Comparison of ENCODE assay signal across 12 mouse cellular contexts in genomic region chr4:134392595-134392994, GRCm38 (mm10). TPM values are rescaled to one million over a fixed set of nuclear protein-coding genes. Genes with fewer than 3 reads are reported as not detected.
DNase-seq lines count a peak whose midpoint lies in the region; ATAC-seq lines count a peak whose summit lies in the region.
"Had no signal": no experiment of that assay in that cellular context is flagged by ENCODE, and none has a peak within 500 bp of the region (broad histone marks: within the 10 kb centered on the region; RNA-seq: fewer than 3 reads in every experiment).

No protein-coding gene starts in this region.

- peaks cover 2% of the 10 kb centered on the region; the same call in 1 of the 2 replicates for H3K9me3 ChIP-seq in forebrain, embryonic 11.5 days (ENCODE audit: control insufficient read depth, low read length)
- H3K9me3 ChIP-seq in forebrain, embryonic 13.5 days (replicated peaks), result no peaks in the 10 kb centered on the region; the same call in 1 of the 2 replicates
- no peaks in the 10 kb centered on the region for H3K9me3 ChIP-seq in neural tube, embryonic 11.5 days (ENCODE audit: control insufficient read depth, low read length)
- H3K9me3 ChIP-seq in forebrain, embryonic 12.5 days, result peaks cover 6% of the 10 kb centered on the region
- H3K9me3 ChIP-seq in midbrain, embryonic 15.5 days, result no peaks in the 10 kb centered on the region
- H3K9me3 ChIP-seq: embryonic facial prominence, embryonic 15.5 days; liver, embryonic 15.5 days had no signal

- no peak overlapping the region for H3K27ac ChIP-seq in forebrain, embryonic 11.5 days (ENCODE audit: low read depth, low read length)
- no peak overlapping the region; the same call in 1 of the 2 replicates for H3K27ac ChIP-seq in forebrain, embryonic 13.5 days
- H3K27ac ChIP-seq in neural tube, embryonic 11.5 days (ENCODE audit: low read depth, low read length), result no peak overlapping the region
- H3K27ac ChIP-seq in forebrain, embryonic 12.5 days, result peak overlapping the region; percentile 21; the same call in 1 of the 2 replicates
- H3K27ac ChIP-seq in midbrain, embryonic 15.5 days, result peak overlapping the region; percentile 48; the same call in 1 of the 2 replicates
- H3K27ac ChIP-seq: embryonic facial prominence, embryonic 15.5 days; liver, embryonic 15.5 days had no signal

- DNase-seq in forebrain, embryonic 11.5 days (ENCODE audit: low spot score), result no peak
- peak; percentile 23 for DNase-seq in neural tube, embryonic 11.5 days (ENCODE audit: low spot score)
- no peak for DNase-seq in neural tube, embryonic 10.5 days (ENCODE audit: extremely low spot score, low spot score)
- DNase-seq in ovary, postnatal 10 days (ENCODE audit: low spot score), result no peak
- DNase-seq in cerebellum, postnatal 14 days, result no peak
- DNase-seq: heart, postnatal 14 days had no signal

- H3K36me3 ChIP-seq in forebrain, embryonic 11.5 days (ENCODE audit: control insufficient read depth, insufficient read depth, low read length), result no peaks in the 10 kb centered on the region
- no peaks in the 10 kb centered on the region for H3K36me3 ChIP-seq in forebrain, embryonic 13.5 days (ENCODE audit: poor library complexity, severe bottlenecking)
- no peaks in the 10 kb centered on the region for H3K36me3 ChIP-seq in neural tube, embryonic 11.5 days (ENCODE audit: control insufficient read depth, insufficient read depth, low read length)
- no peaks in the 10 kb centered on the region for H3K36me3 ChIP-seq in forebrain, embryonic 12.5 days (replicated peaks)
- H3K36me3 ChIP-seq in midbrain, embryonic 15.5 days (replicated peaks), result no peaks in the 10 kb centered on the region
- H3K36me3 ChIP-seq: embryonic facial prominence, embryonic 15.5 days; liver, embryonic 15.5 days had no signal

- no peak for ATAC-seq in forebrain, embryonic 11.5 days (replicated peaks; ENCODE audit: low FRiP score)
- no peak for ATAC-seq in forebrain, embryonic 13.5 days
- ATAC-seq in neural tube, embryonic 11.5 days (ENCODE audit: insufficient read depth, low FRiP score, low TSS enrichment), result no peak
- no peak for ATAC-seq in forebrain, embryonic 12.5 days (ENCODE audit: low FRiP score)
- ATAC-seq in midbrain, embryonic 15.5 days (replicated peaks), result no peak

- H3K4me1 ChIP-seq in forebrain, embryonic 11.5 days (replicated peaks; ENCODE audit: control insufficient read depth, insufficient read depth, low read length), result peaks cover 5% of the 10 kb centered on the region
- H3K4me1 ChIP-seq in forebrain, embryonic 13.5 days, result peaks cover 19% of the 10 kb centered on the region
- H3K4me1 ChIP-seq in neural tube, embryonic 11.5 days (ENCODE audit: control insufficient read depth, insufficient read depth, low read length), result no peaks in the 10 kb centered on the region; the same call in 1 of the 2 replicates
- H3K4me1 ChIP-seq in forebrain, embryonic 12.5 days, result peaks cover 18% of the 10 kb centered on the region
- peaks cover 20% of the 10 kb centered on the region for H3K4me1 ChIP-seq in midbrain, embryonic 15.5 days

- H3K4me3 ChIP-seq in forebrain, embryonic 11.5 days (ENCODE audit: low read depth, low read length), result no peak overlapping the region
- H3K4me3 ChIP-seq in forebrain, embryonic 13.5 days, result no peak overlapping the region
- H3K4me3 ChIP-seq in neural tube, embryonic 11.5 days (ENCODE audit: low read depth, low read length), result no peak overlapping the region
- H3K4me3 ChIP-seq in forebrain, embryonic 12.5 days (replicated peaks), result no peak overlapping the region
- H3K4me3 ChIP-seq in midbrain, embryonic 15.5 days, result no peak overlapping the region
- H3K4me3 ChIP-seq: embryonic facial prominence, embryonic 15.5 days; liver, embryonic 15.5 days had no signal

- no peaks in the 10 kb centered on the region for H3K27me3 ChIP-seq in forebrain, embryonic 11.5 days (ENCODE audit: control insufficient read depth, insufficient read depth, low read length)
- H3K27me3 ChIP-seq in forebrain, embryonic 13.5 days, result no peaks in the 10 kb centered on the region
- H3K27me3 ChIP-seq in neural tube, embryonic 11.5 days (ENCODE audit: control insufficient read depth, insufficient read depth, low read length), result no peaks in the 10 kb centered on the region
- no peaks in the 10 kb centered on the region for H3K27me3 ChIP-seq in forebrain, embryonic 12.5 days
- no peaks in the 10 kb centered on the region for H3K27me3 ChIP-seq in midbrain, embryonic 15.5 days (replicated peaks)
- H3K27me3 ChIP-seq: CH12.LX; embryonic facial prominence, embryonic 15.5 days had no signal

- H3K4me2 ChIP-seq in forebrain, embryonic 11.5 days (ENCODE audit: low read depth, low read length, severe bottlenecking), result 0 out of 2 replicates have a peak overlapping the region, but pooled peaks have one; percentile 3
- no peak overlapping the region for H3K4me2 ChIP-seq in forebrain, embryonic 13.5 days
- no peak overlapping the region for H3K4me2 ChIP-seq in neural tube, embryonic 11.5 days (ENCODE audit: low read depth)
- H3K4me2 ChIP-seq in forebrain, embryonic 12.5 days, result peak overlapping the region; percentile 9; the same call in 1 of the 2 replicates
- no peak overlapping the region for H3K4me2 ChIP-seq in midbrain, embryonic 15.5 days
- H3K4me2 ChIP-seq: embryonic facial prominence, embryonic 15.5 days; liver, embryonic 15.5 days had no signal

- WGBS in forebrain, embryonic 11.5 days, result 22% methylated on average over 8 of the region's 8 CpGs
- WGBS in forebrain, embryonic 13.5 days, result 17% methylated on average over 8 of the region's 8 CpGs
- WGBS in neural tube, embryonic 11.5 days, result 23% methylated on average over 8 of the region's 8 CpGs
- 19% methylated on average over 8 of the region's 8 CpGs for WGBS in forebrain, embryonic 12.5 days
- WGBS in midbrain, embryonic 15.5 days, result 11% methylated on average over 8 of the region's 8 CpGs

- H3K9ac ChIP-seq in forebrain, embryonic 11.5 days (ENCODE audit: low read length), result no peak overlapping the region
- H3K9ac ChIP-seq in forebrain, embryonic 13.5 days, result no peak overlapping the region
- no peak overlapping the region for H3K9ac ChIP-seq in neural tube, embryonic 11.5 days (ENCODE audit: low read length)
- H3K9ac ChIP-seq in forebrain, embryonic 12.5 days, result no peak overlapping the region
- no peak overlapping the region for H3K9ac ChIP-seq in midbrain, embryonic 15.5 days
- H3K9ac ChIP-seq: embryonic facial prominence, embryonic 15.5 days; liver, embryonic 15.5 days had no signal

RNA-seq across cellular contexts. Expression of gene Pafah2, which starts 3.5 kb away (rescaled TPM):
- polyA plus RNA-seq in forebrain, embryonic 11.5 days (2014; fragmentation: Nextera tagmentation; extraction: Ambion mirVana), result 7.2 and 8.8 TPM in 2 replicates
- 6.3 and 6.5 TPM in 2 replicates for polyA plus RNA-seq in forebrain, embryonic 13.5 days (2015; fragmentation: Nextera tagmentation; extraction: Ambion mirVana)
- 6.9 and 11.4 TPM in 2 replicates for polyA plus RNA-seq in neural tube, embryonic 11.5 days (2014; fragmentation: Nextera tagmentation; extraction: Ambion mirVana)
- 7.2 and 8.3 TPM in 2 replicates for polyA plus RNA-seq in forebrain, embryonic 12.5 days (2016; fragmentation: Nextera tagmentation; extraction: Ambion mirVana)
- polyA plus RNA-seq in midbrain, embryonic 15.5 days (2015; fragmentation: Nextera tagmentation; extraction: Ambion mirVana), result 7.7 and 8.0 TPM in 2 replicates

RNA-seq across cellular contexts. Expression of gene Extl1, which starts 8.9 kb away (rescaled TPM):
- 0.15 and 0.71 TPM in 2 replicates for polyA plus RNA-seq in forebrain, embryonic 11.5 days (2014; fragmentation: Nextera tagmentation; extraction: Ambion mirVana)
- polyA plus RNA-seq in forebrain, embryonic 13.5 days (2015; fragmentation: Nextera tagmentation; extraction: Ambion mirVana), result 0.12 and 0.37 TPM in 2 replicates
- 0.24 and 0.37 TPM in 2 replicates for polyA plus RNA-seq in neural tube, embryonic 11.5 days (2014; fragmentation: Nextera tagmentation; extraction: Ambion mirVana)
- polyA plus RNA-seq in forebrain, embryonic 12.5 days (2016; fragmentation: Nextera tagmentation; extraction: Ambion mirVana), result 0.32 and 0.37 TPM in 2 replicates
- polyA plus RNA-seq in midbrain, embryonic 15.5 days (2015; fragmentation: Nextera tagmentation; extraction: Ambion mirVana), result 0.59 and 0.62 TPM in 2 replicates

RNA-seq across cellular contexts. Expression of gene Slc30a2, which starts 49.6 kb away (rescaled TPM):
- polyA plus RNA-seq in forebrain, embryonic 11.5 days (2014; fragmentation: Nextera tagmentation; extraction: Ambion mirVana), result not detected in 2 replicates
- polyA plus RNA-seq in forebrain, embryonic 13.5 days (2015; fragmentation: Nextera tagmentation; extraction: Ambion mirVana), result not detected in 2 replicates
- not detected in 2 replicates for polyA plus RNA-seq in neural tube, embryonic 11.5 days (2014; fragmentation: Nextera tagmentation; extraction: Ambion mirVana)
- not detected in 2 replicates for polyA plus RNA-seq in forebrain, embryonic 12.5 days (2016; fragmentation: Nextera tagmentation; extraction: Ambion mirVana)
- 0.22 and 0.23 TPM in 2 replicates for polyA plus RNA-seq in midbrain, embryonic 15.5 days (2015; fragmentation: Nextera tagmentation; extraction: Ambion mirVana)

Comparison
In these comparisons a context has a peak if more than half of its experiments do, and no peak if none do; other contexts are left out.
1. H3K27ac ChIP-seq: peak in forebrain, embryonic 12.5 days (single experiment) and midbrain, embryonic 15.5 days (single experiment); none in forebrain, embryonic 11.5 days (single experiment), forebrain, embryonic 13.5 days (single experiment) and neural tube, embryonic 11.5 days (single experiment).
2. H3K4me2 ChIP-seq: peak in forebrain, embryonic 11.5 days (single experiment) and forebrain, embryonic 12.5 days (single experiment); none in forebrain, embryonic 13.5 days (single experiment), neural tube, embryonic 11.5 days (single experiment) and midbrain, embryonic 15.5 days (single experiment).